Comparison of ENCODE assay signal across 13 mouse cellular contexts in genomic region chrX:51065158-51065664, GRCm38 (mm10). TPM values are rescaled to one million over a fixed set of nuclear protein-coding genes. Genes with fewer than 3 reads are reported as not detected.
A peak's percentile ranks its signal among the peaks of the same experiment; 100 is the strongest.
DNase-seq lines count a peak whose midpoint lies in the region; ATAC-seq and TF ChIP-seq lines count a peak whose summit lies in the region.
"Had no signal": no experiment of that assay in that cellular context is flagged by ENCODE, and none has a peak within 500 bp of the region (broad histone marks: within the 10 kb centered on the region; RNA-seq: fewer than 3 reads in every experiment).

No protein-coding gene starts in this region.

- no peak overlapping the region for H3K27ac ChIP-seq in forebrain, postnatal 0 days (ENCODE audit: low read depth, low read length)
- no peak overlapping the region for H3K27ac ChIP-seq in forebrain, embryonic 16.5 days (ENCODE audit: low read length)
- no peak overlapping the region for H3K27ac ChIP-seq in heart, embryonic 12.5 days (ENCODE audit: poor library complexity, severe bottlenecking)
- H3K27ac ChIP-seq in kidney, embryonic 15.5 days = no peak overlapping the region
- H3K27ac ChIP-seq: heart, embryonic 10.5 days; hindbrain, embryonic 10.5 days; limb, embryonic 13.5 days; midbrain, embryonic 10.5 days; neural tube, embryonic 12.5 days had no signal

- DNase-seq in forebrain, postnatal 0 days = peak; percentile 0
- DNase-seq in 3134 (ENCODE audit: extremely low read depth, insufficient read length, low spot score) = peak; percentile 14
- DNase-seq in ES-CJ7 (ENCODE audit: low read depth, low spot score) = peak; percentile 7
- no peak for DNase-seq in heart, postnatal 10 days

- WGBS in forebrain, postnatal 0 days = 70% methylated on average over 6 of the region's 6 CpGs
- WGBS in forebrain, embryonic 16.5 days = 58% methylated on average over 6 of the region's 6 CpGs
- WGBS in heart, embryonic 12.5 days = 57% methylated on average over 6 of the region's 6 CpGs
- WGBS in kidney, embryonic 15.5 days = 69% methylated on average over 6 of the region's 6 CpGs

- no peak overlapping the region for H3K4me3 ChIP-seq in forebrain, postnatal 0 days (ENCODE audit: low read depth, low read length)
- H3K4me3 ChIP-seq in forebrain, embryonic 16.5 days (replicated peaks; ENCODE audit: low read length) = no peak overlapping the region
- no peak overlapping the region for H3K4me3 ChIP-seq in heart, embryonic 12.5 days
- no peak overlapping the region for H3K4me3 ChIP-seq in kidney, embryonic 15.5 days (replicated peaks)
- H3K4me3 ChIP-seq: heart, embryonic 10.5 days; hindbrain, embryonic 10.5 days; limb, embryonic 13.5 days; midbrain, embryonic 10.5 days; neural tube, embryonic 12.5 days had no signal

- H3K9me3 ChIP-seq in forebrain, postnatal 0 days (ENCODE audit: low read length) = no peaks in the 10 kb centered on the region
- no peaks in the 10 kb centered on the region for H3K9me3 ChIP-seq in forebrain, embryonic 16.5 days (ENCODE audit: control insufficient read depth, low read length)
- H3K9me3 ChIP-seq in heart, embryonic 12.5 days (replicated peaks) = no peaks in the 10 kb centered on the region
- H3K9me3 ChIP-seq in kidney, embryonic 15.5 days (replicated peaks) = no peaks in the 10 kb centered on the region
- H3K9me3 ChIP-seq: heart, embryonic 10.5 days; hindbrain, embryonic 10.5 days; limb, embryonic 13.5 days; midbrain, embryonic 10.5 days; neural tube, embryonic 12.5 days had no signal

- H3K36me3 ChIP-seq in forebrain, postnatal 0 days (ENCODE audit: insufficient read depth) = no peaks in the 10 kb centered on the region
- no peaks in the 10 kb centered on the region for H3K36me3 ChIP-seq in forebrain, embryonic 16.5 days (ENCODE audit: control insufficient read depth, insufficient read depth)
- no peaks in the 10 kb centered on the region for H3K36me3 ChIP-seq in heart, embryonic 12.5 days
- H3K36me3 ChIP-seq in kidney, embryonic 15.5 days = no peaks in the 10 kb centered on the region
- H3K36me3 ChIP-seq: heart, embryonic 10.5 days; hindbrain, embryonic 10.5 days; limb, embryonic 13.5 days; midbrain, embryonic 10.5 days; neural tube, embryonic 12.5 days had no signal

- no peak overlapping the region for H3K4me2 ChIP-seq in forebrain, postnatal 0 days (ENCODE audit: low read depth)
- no peak overlapping the region for H3K4me2 ChIP-seq in forebrain, embryonic 16.5 days (ENCODE audit: low read length)
- H3K4me2 ChIP-seq in heart, embryonic 12.5 days = no peak overlapping the region
- H3K4me2 ChIP-seq in kidney, embryonic 15.5 days = no peak overlapping the region
- H3K4me2 ChIP-seq: limb, embryonic 13.5 days; neural tube, embryonic 12.5 days had no signal

- H3K27me3 ChIP-seq in forebrain, postnatal 0 days (ENCODE audit: insufficient read depth, low read length) = no peaks in the 10 kb centered on the region
- no peaks in the 10 kb centered on the region for H3K27me3 ChIP-seq in forebrain, embryonic 16.5 days (replicated peaks; ENCODE audit: control insufficient read depth, insufficient read depth, low read length)
- H3K27me3 ChIP-seq in heart, embryonic 12.5 days (replicated peaks) = no peaks in the 10 kb centered on the region
- H3K27me3 ChIP-seq in kidney, embryonic 15.5 days = 0 out of 2 replicates have a peak, but pooled peaks cover 3% of the 10 kb centered on the region
- H3K27me3 ChIP-seq: limb, embryonic 13.5 days; neural tube, embryonic 12.5 days had no signal

- intact Hi-C loops in heart, postnatal 10 days (cut with DNase I) = loop anchor here (5.0 kb wide), 1 partner anchor 102 kb away; no protein-coding TSS in a partner anchor

- H3K4me1 ChIP-seq in forebrain, postnatal 0 days (ENCODE audit: insufficient read depth) = no peaks in the 10 kb centered on the region
- no peaks in the 10 kb centered on the region for H3K4me1 ChIP-seq in forebrain, embryonic 16.5 days (replicated peaks; ENCODE audit: control insufficient read depth, insufficient read depth, low read length)
- no peaks in the 10 kb centered on the region for H3K4me1 ChIP-seq in heart, embryonic 12.5 days (replicated peaks)
- H3K4me1 ChIP-seq in kidney, embryonic 15.5 days = no peaks in the 10 kb centered on the region
- H3K4me1 ChIP-seq: heart, embryonic 10.5 days; hindbrain, embryonic 10.5 days; limb, embryonic 13.5 days; midbrain, embryonic 10.5 days; neural tube, embryonic 12.5 days had no signal

- TF ChIP-seq CTCF in forebrain, postnatal 0 days (IDR thresholded peaks at IDR 0.05; ENCODE audit: low read depth) = 0 out of 2 replicates have a peak, but pooled peaks have one; percentile 6

- H3K9ac ChIP-seq in forebrain, postnatal 0 days = no peak overlapping the region
- no peak overlapping the region for H3K9ac ChIP-seq in forebrain, embryonic 16.5 days (replicated peaks; ENCODE audit: low read depth, low read length)
- H3K9ac ChIP-seq in heart, embryonic 12.5 days = no peak overlapping the region
- no peak overlapping the region for H3K9ac ChIP-seq in kidney, embryonic 15.5 days
- H3K9ac ChIP-seq: limb, embryonic 13.5 days; neural tube, embryonic 12.5 days had no signal

- no peak for ATAC-seq in forebrain, postnatal 0 days
- no peak for ATAC-seq in forebrain, embryonic 16.5 days
- ATAC-seq in granulocyte monocyte progenitor cell, adult 5-6 weeks (replicated peaks; ENCODE audit: poor library complexity, severe bottlenecking) = peak; percentile 75
- ATAC-seq in heart, embryonic 12.5 days (ENCODE audit: insufficient number of reproducible peaks, low FRiP score) = no peak
- no peak for ATAC-seq in kidney, embryonic 15.5 days (replicated peaks; ENCODE audit: low FRiP score)

RNA-seq across cellular contexts. Expression of gene Rap2c, which starts 47.4 kb away (rescaled TPM):
- 24.2 and 28.4 TPM in 2 replicates for total RNA-seq in forebrain, postnatal 0 days (2014; rRNA removed)
- 9.7 and 9.9 TPM in 2 replicates for polyA plus RNA-seq in forebrain, postnatal 0 days (2015; fragmentation: Nextera tagmentation; extraction: Ambion mirVana)
- 11.4 and 13.5 TPM in 2 replicates for polyA plus RNA-seq in forebrain, embryonic 16.5 days (2015; fragmentation: Nextera tagmentation; extraction: Ambion mirVana)
- 16.3 and 24.1 TPM in 2 replicates for total RNA-seq in granulocyte monocyte progenitor cell, adult 5-6 weeks (2014; fragmentation: Nextera tagmentation)
- 19.8 and 28.4 TPM in 2 replicates for total RNA-seq in granulocyte monocyte progenitor cell, adult 5-6 weeks (2017)
- total RNA-seq in heart, postnatal 10 days (2021) = 10 to 100 TPM; 31.4 to 32.6 TPM
- polyA plus RNA-seq in heart, embryonic 12.5 days (2016; fragmentation: Nextera tagmentation; extraction: Ambion mirVana) = 29.7 and 30.2 TPM in 2 replicates
- polyA plus RNA-seq in kidney, embryonic 15.5 days (2015; fragmentation: Nextera tagmentation; extraction: Ambion mirVana) = 14.9 and 16.1 TPM in 2 replicates

Comparison
In these comparisons a context has a peak if more than half of its experiments do, and no peak if none do; other contexts are left out.
1. DNase-seq: peak in forebrain, postnatal 0 days (single experiment), 3134 (single experiment) and ES-CJ7 (single experiment); none in heart, postnatal 10 days (0 of 2).